Mouse (Mus musculus) embryonic facial prominence, embryonic 12.5 days (tissue): Measurements from ENCODE around the gene Ifi27. TPM values are rescaled to one million over a fixed set of nuclear protein-coding genes. Genes with fewer than 3 reads are reported as not detected.
A peak's percentile ranks its signal among the peaks of the same experiment; 100 is the strongest.

ENCODE experiments used
- ATAC-seq: fragments of 200-750 bp; cut with Nextera tagmentation; 2 replicates; pipeline ENCODE4 v1.8.0; 2017; ENCODE audit not compliant: insufficient number of reproducible peaks, insufficient read depth, low FRiP score, low TSS enrichment
- H3K27ac ChIP-seq: fragments of 300-500 bp; sonication (generic); 2 replicates; pipeline ENCODE4 v1.5.1; 2016; ENCODE audit warnings: mild to moderate bottlenecking
- H3K27me3 ChIP-seq: fragments of 300-500 bp; sonication (generic); 2 replicates; pipeline ENCODE4 v1.6.1; 2016; ENCODE audit warnings: mild to moderate bottlenecking, moderate library complexity
- H3K36me3 ChIP-seq: fragments of 300-500 bp; sonication (generic); 2 replicates; pipeline ENCODE4 v1.6.1; 2016; ENCODE audit warnings: mild to moderate bottlenecking
- H3K4me1 ChIP-seq: fragments of 300-500 bp; sonication (generic); 2 replicates; pipeline ENCODE4 v1.6.1; 2016
- H3K4me2 ChIP-seq: fragments of 300-500 bp; sonication (generic); replicated peaks from 2 replicates; pipeline ENCODE4 v1.6.1; 2016; ENCODE audit warnings: mild to moderate bottlenecking, moderate library complexity
- H3K4me3 ChIP-seq: fragments of 300-500 bp; sonication (generic); 2 replicates; pipeline ENCODE4 v1.5.1; 2016; ENCODE audit warnings: mild to moderate bottlenecking
- H3K9ac ChIP-seq: fragments of 300-500 bp; sonication (generic); 2 replicates; pipeline ENCODE4 v1.6.1; 2016; ENCODE audit warnings: mild to moderate bottlenecking, moderate library complexity
- H3K9me3 ChIP-seq: fragments of 300-500 bp; sonication (generic); 2 replicates; pipeline ENCODE4 v1.6.1; 2016; ENCODE audit warnings: mild to moderate bottlenecking, moderate library complexity
- WGBS: fragments of 180-500 bp; shearing (Covaris S2); methylation state at CpG from one replicate; pipeline ENCODE4 v1.1.7; 2016; 5-methylcytosine and 5-hydroxymethylcytosine counted together
- polyA plus RNA-seq: library from polyadenylated mRNA; unstranded; fragments of >200 nt; fragmentation: Nextera tagmentation; extraction: Ambion mirVana; gene quantifications from 2 replicates; pipeline ENCODE4 v1.2.1, GENCODE M21; 2016

Ifi27 gene
- polyA plus RNA-seq = 9.9 and 12.1 TPM in 2 replicates

DNA sequence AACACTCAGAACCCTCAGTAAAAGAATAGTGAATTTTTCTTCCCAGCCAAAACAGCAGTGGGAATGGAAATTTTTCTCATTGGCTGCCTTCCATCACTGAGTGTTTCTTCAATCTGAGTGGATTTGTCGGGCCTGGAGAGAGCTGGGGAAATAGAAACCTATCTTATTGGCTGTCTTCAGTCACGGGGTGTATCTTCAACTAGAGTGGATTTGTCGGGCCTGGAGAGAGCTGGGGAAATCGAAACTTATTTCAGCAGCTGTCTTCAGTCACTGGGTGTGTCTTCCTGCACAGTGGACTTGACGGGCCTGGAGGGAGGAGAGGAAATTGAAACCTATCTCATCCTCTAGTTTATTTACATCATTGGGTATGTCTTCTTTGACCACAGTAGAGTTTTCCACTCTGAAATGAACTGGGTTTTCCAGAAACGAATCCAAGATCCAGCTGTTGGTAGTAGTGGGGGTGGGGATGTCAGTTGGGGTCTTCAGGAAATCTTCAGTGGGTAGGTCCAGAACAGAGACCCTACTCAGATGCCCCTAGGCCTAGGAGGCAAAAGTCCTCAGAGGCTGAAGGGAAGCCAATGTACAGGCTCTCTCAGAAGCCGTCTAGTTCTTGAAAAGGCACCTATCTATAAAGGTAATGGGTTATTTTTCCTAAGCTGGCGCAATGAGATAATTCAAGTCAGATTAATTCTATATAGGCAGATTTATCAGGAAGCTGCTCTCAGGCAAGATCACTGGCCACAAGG, at the start of gene Ifi27:
Ifi27 (plus strand) TSS at position 226 of the 746 bp plus-strand sequence.
- no peak within 1 kb of the TSS; the same call in 1 of the 2 replicates for H3K4me2 ChIP-seq
- no peaks in the 10 kb centered on the region for H3K9me3 ChIP-seq
- no peaks in the 10 kb centered on the region for H3K4me1 ChIP-seq
- no peak within 1 kb of the TSS for H3K27ac ChIP-seq
- H3K9ac ChIP-seq = no peak within 1 kb of the TSS
- H3K36me3 ChIP-seq = no peaks in the 10 kb centered on the region
- H3K27me3 ChIP-seq = no peaks in the 10 kb centered on the region
- no peak for ATAC-seq
- H3K4me3 ChIP-seq = no peak within 1 kb of the TSS
- 61% methylated on average over 8 of the region's 8 CpGs for WGBS

DNA sequence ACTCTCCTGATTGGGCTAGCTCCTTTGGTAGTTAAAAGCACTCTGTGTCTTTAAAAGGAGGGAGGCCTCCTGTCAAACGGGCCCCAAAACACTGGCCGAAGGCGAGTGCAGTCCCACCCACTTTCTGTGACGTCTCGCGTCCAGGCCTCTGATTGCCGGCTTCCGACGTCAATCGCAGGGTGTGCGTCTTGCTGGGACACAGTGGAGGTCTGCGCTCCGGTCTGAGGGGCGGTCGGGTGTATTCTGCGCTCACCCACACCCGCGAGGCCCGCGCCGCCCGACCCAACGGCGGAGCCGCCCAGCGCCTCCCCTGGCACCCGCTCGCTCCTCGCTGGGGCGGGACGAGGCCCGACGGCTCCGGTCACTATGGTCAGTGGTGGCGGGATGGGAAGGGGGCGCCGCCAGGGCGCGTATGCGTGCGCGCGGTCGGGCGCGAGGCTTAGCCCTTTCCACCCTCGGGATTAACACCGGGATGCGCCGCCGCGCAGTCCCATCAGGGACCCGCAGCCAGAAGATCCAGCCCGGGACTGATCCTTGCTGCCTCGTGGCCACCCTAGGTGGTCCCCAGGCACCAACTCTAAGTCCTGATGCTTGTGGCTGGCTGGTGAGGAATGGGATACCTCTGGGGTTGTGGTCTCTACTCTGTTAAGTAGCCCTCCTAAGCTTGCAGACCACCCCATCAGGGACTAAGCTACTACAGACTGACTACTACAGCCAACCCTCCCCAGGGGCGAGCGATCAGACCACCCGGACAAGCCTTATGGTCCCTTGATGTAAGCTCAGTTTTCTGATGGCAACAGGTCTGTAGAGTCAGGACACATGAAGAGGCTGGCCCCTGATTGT, 45.3 kb upstream of the Ifi27 start, which contains the start of gene Otub2:
Otub2 (plus strand) TSS at position 178 of the 843 bp plus-strand sequence.
- Histone ChIP-seq H3K27me3 (no peaks in the 10 kb centered on the region), H3K4me2 (peak within 1 kb of the TSS; percentile 66), H3K36me3 (no peaks in the 10 kb centered on the region), H3K4me3 (peak within 1 kb of the TSS; percentile 60), H3K4me1 (peaks cover 9% of the 10 kb centered on the region; the same call in 1 of the 2 replicates), H3K9ac (peak within 1 kb of the TSS; percentile 81), H3K27ac (peak within 1 kb of the TSS; percentile 73), H3K9me3 (no peaks in the 10 kb centered on the region)
- WGBS = under 1% methylated on average over 58 of the region's 58 CpGs
- ATAC-seq = peak; percentile 98

DNA sequence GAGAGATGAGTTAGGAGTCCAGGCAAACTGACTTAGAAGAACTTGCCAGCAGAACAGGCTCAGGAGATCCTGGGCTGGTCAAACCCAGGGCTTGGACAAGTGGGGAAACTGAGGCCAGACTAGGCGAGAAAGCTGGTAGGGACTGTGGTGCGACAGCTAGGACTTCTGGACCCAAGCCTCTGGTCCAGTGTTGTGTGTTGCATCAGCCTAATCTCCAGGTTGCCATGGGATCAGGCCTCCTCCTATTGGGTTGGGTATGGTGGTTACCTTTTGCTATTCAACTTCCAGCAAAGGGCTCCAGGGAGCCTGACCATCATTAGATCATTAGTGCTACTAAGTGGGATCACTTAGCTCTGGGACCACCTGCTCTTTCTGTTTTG, 44.7 kb upstream of the Ifi27 start:
- Histone ChIP-seq H3K9me3 (no peaks in the 10 kb centered on the region), H3K9ac (peak overlapping the region; percentile 81), H3K4me2 (peak overlapping the region; percentile 66), H3K36me3 (no peaks in the 10 kb centered on the region), H3K4me3 (peak overlapping the region; percentile 60), H3K4me1 (peaks cover 9% of the 10 kb centered on the region; the same call in 1 of the 2 replicates), H3K27me3 (no peaks in the 10 kb centered on the region), H3K27ac (no peak overlapping the region)
- ATAC-seq = no peak
- 83% methylated on average over 2 of the region's 2 CpGs for WGBS

DNA sequence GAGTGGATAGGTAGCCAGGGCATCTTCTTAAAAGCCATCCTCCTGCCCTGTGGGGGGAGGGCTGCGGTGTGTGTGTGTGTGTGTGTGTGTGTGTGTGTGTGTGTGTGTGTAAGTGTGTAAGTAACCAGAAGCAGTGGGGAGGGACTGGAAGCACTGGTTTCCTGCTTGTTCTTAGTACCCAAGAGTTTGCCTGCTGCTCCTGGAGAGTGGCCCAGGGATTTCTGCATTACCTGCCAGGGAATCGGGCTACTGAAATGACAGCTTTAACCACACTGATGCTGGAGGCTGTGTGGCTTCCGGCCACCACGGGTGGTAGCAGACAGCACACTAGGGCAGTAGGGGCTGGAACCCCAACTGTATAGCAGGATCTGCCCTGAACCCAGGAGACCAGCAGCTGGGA, 44.0 kb upstream of the Ifi27 start:
- 75% methylated on average over 4 of the region's 4 CpGs for WGBS
- Histone ChIP-seq H3K4me1 (peaks cover 9% of the 10 kb centered on the region; the same call in 1 of the 2 replicates), H3K4me3 (0 out of 2 replicates have a peak overlapping the region, but pooled peaks have one; percentile 60), H3K4me2 (no peak overlapping the region), H3K27ac (no peak overlapping the region), H3K27me3 (no peaks in the 10 kb centered on the region), H3K36me3 (no peaks in the 10 kb centered on the region), H3K9ac (no peak overlapping the region), H3K9me3 (no peaks in the 10 kb centered on the region)
- ATAC-seq = no peak

DNA sequence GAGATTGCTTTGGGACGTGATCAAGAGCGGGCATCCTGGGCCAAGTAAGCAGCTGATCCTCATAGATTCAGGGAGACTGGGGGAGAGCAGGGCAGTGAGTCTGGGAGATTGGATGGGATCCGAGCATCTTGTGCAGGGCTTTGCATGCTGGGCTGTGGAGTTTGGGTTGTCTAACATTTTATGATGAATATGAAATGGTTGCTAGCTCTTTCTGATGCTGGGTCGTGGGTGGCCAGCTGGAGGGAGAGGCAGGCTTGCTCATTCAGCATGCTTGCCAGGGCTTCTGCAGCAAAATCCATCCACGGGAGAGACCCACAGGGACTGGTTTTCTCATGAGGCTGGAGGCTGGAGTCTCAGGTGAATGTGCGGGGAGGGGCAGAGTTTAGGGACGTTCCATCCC, 42.9 kb upstream of the Ifi27 start:
- WGBS = 76% methylated on average over 7 of the region's 7 CpGs
- Histone ChIP-seq H3K4me3 (no peak overlapping the region), H3K9me3 (no peaks in the 10 kb centered on the region), H3K27me3 (no peaks in the 10 kb centered on the region), H3K4me1 (peaks cover 9% of the 10 kb centered on the region; the same call in 1 of the 2 replicates), H3K9ac (no peak overlapping the region), H3K4me2 (no peak overlapping the region), H3K36me3 (no peaks in the 10 kb centered on the region), H3K27ac (no peak overlapping the region)
- no peak for ATAC-seq

DNA sequence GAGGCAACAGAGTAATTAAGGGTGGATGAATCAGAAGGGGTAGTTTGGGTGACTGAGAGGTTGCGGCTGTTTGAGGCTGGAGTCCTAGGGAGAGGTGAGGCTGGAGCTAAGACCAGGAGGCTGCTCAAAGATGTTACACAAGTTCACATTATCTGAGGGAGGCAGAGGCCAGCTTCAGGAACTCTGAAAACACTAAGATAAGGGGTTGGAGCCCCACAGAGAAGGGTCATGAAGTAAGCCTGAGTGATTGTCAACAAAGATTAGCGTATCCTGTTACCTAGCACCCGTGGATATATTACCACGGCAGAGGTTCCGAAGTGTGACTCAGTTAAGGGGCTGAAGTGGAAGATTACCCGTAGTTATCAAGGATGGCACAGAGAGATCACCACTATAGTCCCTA, 40.5 kb upstream of the Ifi27 start:
- Histone ChIP-seq H3K4me2 (no peak overlapping the region), H3K27me3 (no peaks in the 10 kb centered on the region), H3K4me1 (peaks cover 9% of the 10 kb centered on the region; the same call in 1 of the 2 replicates), H3K9ac (no peak overlapping the region), H3K4me3 (no peak overlapping the region), H3K9me3 (no peaks in the 10 kb centered on the region), H3K27ac (no peak overlapping the region), H3K36me3 (no peaks in the 10 kb centered on the region)
- WGBS = 60% methylated on average over 6 of the region's 6 CpGs
- no peak for ATAC-seq

DNA sequence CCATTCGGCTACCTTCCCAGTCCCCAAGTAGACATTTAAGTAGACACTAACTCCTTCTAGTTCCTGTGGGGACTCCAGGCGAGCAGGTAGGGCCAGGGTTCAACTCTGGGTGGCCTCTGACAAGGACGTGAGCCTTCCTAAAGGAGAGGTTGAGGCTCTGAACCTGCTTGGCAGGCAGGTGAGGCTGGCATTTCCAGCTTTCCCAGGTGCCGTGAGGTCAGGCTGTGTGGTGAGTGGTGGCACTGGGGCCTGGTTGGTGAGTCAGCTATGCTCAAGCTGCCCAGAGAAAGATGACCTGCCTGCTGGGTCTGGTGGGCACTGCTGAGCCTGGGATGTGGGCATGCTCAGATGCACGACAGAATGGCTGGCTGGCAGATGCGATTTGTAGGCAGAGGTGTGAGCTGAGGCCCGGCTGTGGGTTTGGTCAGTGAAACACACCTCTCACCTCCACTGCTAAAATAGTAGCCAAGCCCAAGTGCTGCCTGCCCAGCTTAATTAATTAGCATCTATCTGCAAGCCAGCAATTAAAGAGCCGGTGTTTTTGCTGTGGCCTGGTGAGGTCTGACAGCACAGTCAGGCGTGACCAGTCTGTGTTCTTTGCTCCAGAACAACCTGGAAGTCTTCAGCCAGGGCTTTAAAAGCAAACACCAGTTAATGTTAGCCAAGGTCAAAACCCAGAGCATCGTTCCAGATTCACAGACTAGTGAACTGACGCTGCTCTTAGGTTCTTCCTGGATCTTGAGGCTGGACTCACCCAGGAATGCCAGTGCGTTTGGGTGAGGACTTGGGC, 38.3 kb upstream of the Ifi27 start:
- Histone ChIP-seq H3K27ac (no peak overlapping the region), H3K27me3 (no peaks in the 10 kb centered on the region), H3K9ac (no peak overlapping the region), H3K4me3 (no peak overlapping the region), H3K4me1 (no peaks in the 10 kb centered on the region; the same call in 1 of the 2 replicates), H3K36me3 (no peaks in the 10 kb centered on the region), H3K4me2 (no peak overlapping the region), H3K9me3 (no peaks in the 10 kb centered on the region)
- no peak for ATAC-seq
- 78% methylated on average over 12 of the region's 12 CpGs for WGBS

DNA sequence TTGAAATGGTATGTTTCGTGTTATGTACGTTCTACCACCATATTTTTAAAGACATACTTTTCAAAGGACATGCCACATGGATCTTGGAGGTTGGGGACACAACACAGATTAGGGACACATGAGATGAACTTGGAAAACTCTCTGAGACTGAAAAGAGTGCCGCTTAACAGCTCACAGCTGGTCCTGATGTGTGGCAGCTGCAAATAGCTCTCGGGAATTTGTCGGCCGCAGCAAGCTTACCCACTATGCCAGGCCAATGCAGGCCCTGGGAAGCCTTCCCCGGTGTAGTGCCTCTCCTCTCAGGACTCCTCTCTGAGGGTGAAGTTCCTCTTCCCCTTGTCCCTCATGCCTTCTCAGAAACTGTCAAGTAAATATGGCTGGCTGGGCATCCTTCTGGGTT, 37.3 kb upstream of the Ifi27 start:
- H3K9me3 ChIP-seq = no peaks in the 10 kb centered on the region
- no peak overlapping the region for H3K27ac ChIP-seq
- H3K4me3 ChIP-seq = no peak overlapping the region
- ATAC-seq = no peak
- no peaks in the 10 kb centered on the region for H3K36me3 ChIP-seq
- H3K27me3 ChIP-seq = no peaks in the 10 kb centered on the region
- WGBS = 62% methylated on average over 7 of the region's 7 CpGs
- H3K4me2 ChIP-seq = no peak overlapping the region
- no peak overlapping the region for H3K9ac ChIP-seq
- no peaks in the 10 kb centered on the region for H3K4me1 ChIP-seq

DNA sequence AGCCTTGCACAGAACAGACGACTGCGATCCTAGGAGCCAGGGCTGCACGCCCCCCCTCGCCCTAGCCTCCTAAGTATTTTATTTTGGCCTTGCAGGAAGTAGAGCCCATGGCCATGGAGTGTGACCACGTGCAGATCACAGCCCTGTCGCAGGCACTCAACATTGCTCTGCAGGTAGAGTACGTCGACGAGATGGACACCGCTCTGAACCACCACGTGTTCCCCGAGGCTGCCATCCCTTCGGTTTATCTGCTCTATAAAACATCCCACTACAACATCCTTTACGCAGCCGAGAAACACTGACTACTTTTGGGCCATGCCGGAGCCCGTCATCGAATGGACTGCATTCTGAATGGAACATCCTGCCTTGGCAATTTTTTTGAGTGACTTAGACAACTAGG, 29.9 kb upstream of the Ifi27 start:
- WGBS = 88% methylated on average over 18 of the region's 18 CpGs
- H3K36me3 ChIP-seq = peaks cover 45% of the 10 kb centered on the region
- no peak overlapping the region for H3K27ac ChIP-seq
- H3K4me2 ChIP-seq = no peak overlapping the region
- no peaks in the 10 kb centered on the region for H3K9me3 ChIP-seq
- H3K9ac ChIP-seq = no peak overlapping the region
- no peak for ATAC-seq
- H3K4me1 ChIP-seq = no peaks in the 10 kb centered on the region
- H3K27me3 ChIP-seq = no peaks in the 10 kb centered on the region
- H3K4me3 ChIP-seq = no peak overlapping the region

DNA sequence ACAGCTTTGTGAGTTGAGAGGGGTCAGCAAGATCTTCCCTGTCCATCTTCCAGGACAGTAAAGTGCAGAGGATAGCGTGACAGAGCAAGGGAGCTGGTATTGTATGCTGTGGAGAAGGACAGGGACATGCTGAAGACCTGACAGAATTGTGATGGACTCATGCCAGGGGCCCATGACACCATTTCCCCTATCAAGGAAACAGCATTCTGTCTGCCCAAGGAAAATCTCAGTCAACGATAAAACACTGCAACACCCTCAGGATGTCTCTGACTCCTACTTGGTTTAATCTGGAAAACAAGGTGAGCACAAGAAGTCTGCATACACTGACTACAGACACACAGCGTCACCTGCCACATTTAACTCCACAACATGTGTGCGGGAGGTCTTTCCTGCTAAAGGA, 26.3 kb upstream of the Ifi27 start, which contains the start of gene 9330161L09Rik:
9330161L09Rik (minus strand) TSS at position 101 of the 400 bp plus-strand sequence.
- Histone ChIP-seq H3K27ac (no peak within 1 kb of the TSS), H3K27me3 (no peaks in the 10 kb centered on the region), H3K36me3 (peaks cover 78% of the 10 kb centered on the region), H3K4me3 (no peak within 1 kb of the TSS), H3K4me2 (no peak within 1 kb of the TSS), H3K9me3 (no peaks in the 10 kb centered on the region), H3K4me1 (no peaks in the 10 kb centered on the region), H3K9ac (no peak within 1 kb of the TSS)
- WGBS = 92% methylated on average over 4 of the region's 4 CpGs
- ATAC-seq = no peak

DNA sequence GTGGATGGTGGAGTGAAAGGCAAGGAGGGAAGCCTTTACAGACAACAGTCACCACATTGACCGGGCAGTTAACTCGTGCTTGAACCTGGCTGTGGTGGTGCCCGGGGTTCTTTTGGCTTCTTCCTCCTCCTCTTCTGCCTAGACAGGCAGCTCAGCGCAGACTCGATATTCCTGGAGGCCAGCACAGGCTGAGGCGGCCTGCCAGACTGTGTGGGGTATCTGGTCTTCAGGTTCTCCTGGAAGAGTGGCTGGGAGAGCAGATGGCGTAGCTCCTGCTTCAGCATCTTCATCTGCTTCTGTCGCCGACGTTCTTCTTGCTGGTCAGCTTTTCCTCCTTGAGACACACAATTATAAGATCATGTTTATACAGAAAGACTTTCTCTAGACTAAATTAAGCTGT, 25.9 kb upstream of the Ifi27 start:
- ATAC-seq = no peak
- Histone ChIP-seq H3K9me3 (no peaks in the 10 kb centered on the region), H3K36me3 (peaks cover 80% of the 10 kb centered on the region), H3K9ac (no peak overlapping the region), H3K4me1 (no peaks in the 10 kb centered on the region), H3K4me2 (no peak overlapping the region), H3K27me3 (no peaks in the 10 kb centered on the region), H3K4me3 (no peak overlapping the region), H3K27ac (no peak overlapping the region)
- WGBS = 94% methylated on average over 10 of the region's 10 CpGs
